Mouse (Mus musculus) kidney, adult 2 months (tissue): ENCODE measurements around the gene Th.

Source experiments
- CTCF ChIP-seq: fragments of 200-500 bp; conservative IDR thresholded peaks from 2 replicates; pipeline ENCODE4 v1.5.1; 2011; ENCODE audit warnings: low read depth, mild to moderate bottlenecking, control low read depth, low read length, moderate library complexity, mixed read lengths; ENCODE audit not compliant: insufficient read depth, insufficient read length
- POLR2A ChIP-seq: fragments of 200-500 bp; IDR thresholded peaks from one replicate; pipeline ENCODE4 v1.6.1; 2011; ENCODE audit warnings: low read depth, low read length, control low read depth

GRCm38 (mm10) chr7:142893721-142894639 lies 36.9 kb downstream of the Th start:
- no peak for TF ChIP-seq CTCF
- no peak for TF ChIP-seq POLR2A
